Mouse (Mus musculus) gastrocnemius, postnatal 25 days (tissue): ENCODE measurements around the gene Zfp345. TPM values are rescaled to one million over a fixed set of nuclear protein-coding genes. Genes with fewer than 3 reads are reported as not detected.
"Not testable (repeated sequence)": the region's sequence is repeated elsewhere in the genome, so short reads cannot be mapped to it uniquely, and the experiment has no call there.

Experiments used
- DNase-seq: peaks from one replicate; pipeline ENCODE4 v3.0.0; 2022
- long read RNA-seq, 2 experiments: library from polyadenylated mRNA; stranded (forward); transcript quantifications; one replicate each; pipeline ENCODE4 v2.0.0; 2021
- total RNA-seq, 2 experiments: library from RNA; stranded (reverse); gene quantifications; 1 replicate in 1 of 2; 2 replicates in 1 of 2; pipeline ENCODE4 v1.2.3; 2021

The Zfp345 gene
- total RNA-seq: not detected
- long read RNA-seq, experiment 1: 0 reads
- long read RNA-seq, experiment 2: 0 reads

GRCm38 (mm10) chr2:150484939-150485778 is at the start of gene Zfp345:
Zfp345 (minus strand) TSS chr2:150485091.
- DNase-seq: not testable (repeated sequence)

GRCm38 (mm10) chr2:150525703-150526207 is 40.9 kb upstream of the Zfp345 start:
- DNase-seq: no peak

DNA sequence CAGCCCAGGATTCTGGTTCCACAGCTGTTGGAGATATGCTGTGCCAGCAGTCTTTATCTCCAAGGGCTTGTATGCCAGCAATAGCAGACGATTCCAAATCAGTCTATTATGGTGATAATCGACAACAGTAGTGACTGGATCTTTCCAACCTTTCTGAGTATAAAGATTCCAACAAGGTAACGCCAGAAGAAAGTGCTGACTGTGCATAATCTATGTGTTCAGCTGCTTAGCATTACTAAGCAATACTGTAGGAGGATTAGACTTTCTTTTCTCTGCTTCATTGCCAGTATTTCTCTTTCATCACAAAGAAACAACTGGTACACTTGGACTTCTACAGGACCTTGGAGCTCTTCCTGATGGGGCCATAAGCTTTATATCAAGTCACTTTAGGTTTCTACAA is 27.9 kb upstream of the Zfp345 start:
- DNase-seq: no peak

- DNase-seq: not testable (repeated sequence)
Observed at GRCm38 (mm10) chr2:150500124-150500973, 15.5 kb upstream of the Zfp345 start.

DNA sequence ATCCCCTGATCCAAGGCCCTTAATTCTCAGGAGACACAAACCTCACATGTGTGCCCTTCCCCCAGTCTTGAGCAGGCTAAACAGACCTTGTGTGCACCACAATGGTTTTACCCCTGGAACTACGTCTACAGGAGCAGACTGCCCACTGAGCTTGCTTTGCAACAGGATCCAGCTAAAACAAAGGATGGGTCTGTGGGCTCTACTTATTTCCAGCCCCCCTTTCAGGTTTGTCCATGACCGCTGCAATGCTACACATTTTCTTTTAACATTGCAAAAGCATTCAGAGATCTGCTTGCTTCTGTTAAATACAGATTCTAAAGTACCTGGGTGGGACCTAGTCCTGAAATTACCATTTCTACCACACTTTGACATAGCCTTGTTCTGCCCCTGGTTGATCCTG is 8.1 kb upstream of the Zfp345 start:
- no peak for DNase-seq

- peak; percentile 65 for DNase-seq
Observed at GRCm38 (mm10) chr2:150451180-150451919, 33.5 kb downstream of the Zfp345 start, which contains the start of gene Zfp442. Zfp442 (minus strand) TSS chr2:150451486.

DNA sequence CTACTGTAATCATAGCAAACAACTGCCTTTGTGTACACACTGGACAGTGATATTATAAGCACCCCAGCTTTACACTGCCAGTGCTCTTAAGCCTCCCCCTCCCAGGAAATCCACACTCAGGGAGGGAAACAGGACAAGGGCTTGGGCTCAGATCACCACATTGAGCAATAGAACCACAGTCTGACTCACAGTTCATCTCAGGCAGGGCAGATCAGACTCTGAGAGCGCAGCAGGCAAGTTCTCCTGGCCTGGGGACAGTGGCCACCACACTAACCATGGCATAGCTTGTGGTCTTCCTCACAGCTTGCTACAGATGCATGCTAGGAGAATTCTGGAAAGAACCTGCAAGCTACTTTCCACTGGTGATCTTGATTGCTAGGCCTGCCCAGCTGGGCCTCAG is 45.8 kb downstream of the Zfp345 start:
- not testable (repeated sequence) for DNase-seq

Other genes with a start within 250 kb of the Zfp345 start
- 1 to 10 TPM; 1.5 to 2.3 TPM for gene Gm21994, start 229.5 kb downstream of the Zfp345 start, total RNA-seq
- not detected for gene Gm14124, start 227.6 kb downstream of the Zfp345 start, total RNA-seq
- 1 to 10 TPM in 1 of 2 experiments, not detected in 1; 1.2 TPM for gene Gm10130, start 161.4 kb downstream of the Zfp345 start, total RNA-seq
- 1 to 10 TPM; 1.8 to 2.1 TPM for gene 3300002I08Rik, start 122.3 kb downstream of the Zfp345 start, total RNA-seq
- gene Zfp442, start 33.6 kb downstream of the Zfp345 start, total RNA-seq: 1 to 10 TPM; 1.5 to 2.6 TPM
- not detected for gene Cst7, start 85.3 kb upstream of the Zfp345 start, total RNA-seq
- gene Apmap, start 123.5 kb upstream of the Zfp345 start, total RNA-seq: 10 to 100 TPM; 17.9 to 22.3 TPM
- 10 to 100 TPM in 1 of 2 experiments, 1 to 10 TPM in 1; 6.8 to 16.6 TPM for gene Acss1, start 183.4 kb upstream of the Zfp345 start, total RNA-seq
- not detected for gene Vsx1, start 204.3 kb upstream of the Zfp345 start, total RNA-seq